Mouse (Mus musculus) lung, adult 2 months (tissue): Measurements from ENCODE around the gene Pip4p1.

Experiments
- CTCF ChIP-seq: fragments of 200-500 bp; IDR thresholded peaks from 2 replicates; pipeline ENCODE4 v1.5.1; 2011; ENCODE audit warnings: mild to moderate bottlenecking, low read length, control low read depth; ENCODE audit not compliant: insufficient read depth
- POLR2A ChIP-seq: fragments of 200-500 bp; IDR thresholded peaks from 2 replicates; pipeline ENCODE4 v1.6.1; 2011; ENCODE audit warnings: low read depth, mild to moderate bottlenecking, control low read depth, low read length, borderline replicate concordance; ENCODE audit errors: extremely low read depth

GRCm38 (mm10) chr14:50892091-50892490 is 38.6 kb downstream of the Pip4p1 start:
- TF ChIP-seq CTCF (no peak), POLR2A (no peak)
